Mouse (Mus musculus) midbrain, embryonic 14.5 days (tissue): ENCODE results near the gene Zbtb12. TPM values are rescaled to one million over a fixed set of nuclear protein-coding genes. Genes with fewer than 3 reads are reported as not detected.
"Not testable (repeated sequence)": the region's sequence is repeated elsewhere in the genome, so short reads cannot be mapped to it uniquely, and the experiment has no call there.

Source experiments
- ATAC-seq: fragments of 200-750 bp; cut with Nextera tagmentation; 2 replicates; pipeline ENCODE4 v1.8.0; 2017; ENCODE audit warnings: moderate number of reproducible peaks, moderate library complexity; ENCODE audit not compliant: low FRiP score, low TSS enrichment
- DNase-seq: peaks from one replicate; pipeline ENCODE4 v3.0.0-alpha.2; 2015
- H3K27ac ChIP-seq: fragments of 300-500 bp; sonication (generic); replicated peaks from 2 replicates; pipeline ENCODE4 v1.5.1; 2014; ENCODE audit warnings: mild to moderate bottlenecking, low read depth, low read length, moderate library complexity
- H3K27me3 ChIP-seq: fragments of 300-500 bp; sonication (generic); 2 replicates; pipeline ENCODE4 v1.6.1; 2014; ENCODE audit warnings: low read length, control low read depth, mixed read lengths; ENCODE audit not compliant: control insufficient read depth, insufficient read depth
- H3K36me3 ChIP-seq: fragments of 300-500 bp; sonication (generic); 2 replicates; pipeline ENCODE4 v1.6.1; 2014; ENCODE audit warnings: low read length, control low read depth; ENCODE audit not compliant: control insufficient read depth, insufficient read depth
- H3K4me1 ChIP-seq: fragments of 300-500 bp; sonication (generic); 2 replicates; pipeline ENCODE4 v1.6.1; 2014; ENCODE audit warnings: mild to moderate bottlenecking, antibody characterized with exemption, low read length, control low read depth; ENCODE audit not compliant: control insufficient read depth, insufficient read depth
- H3K4me2 ChIP-seq: fragments of 300-500 bp; sonication (generic); 2 replicates; pipeline ENCODE4 v1.6.1; 2014; ENCODE audit warnings: mild to moderate bottlenecking, low read length, moderate library complexity
- H3K4me3 ChIP-seq: fragments of 300-500 bp; sonication (generic); replicated peaks from 2 replicates; pipeline ENCODE4 v1.5.1; 2014; ENCODE audit warnings: low read depth, low read length
- H3K9ac ChIP-seq: fragments of 300-500 bp; sonication (generic); replicated peaks from 2 replicates; pipeline ENCODE4 v1.6.1; 2014; ENCODE audit warnings: mild to moderate bottlenecking, low read length, moderate library complexity
- H3K9me3 ChIP-seq: fragments of 300-500 bp; sonication (generic); 2 replicates; pipeline ENCODE4 v1.6.1; 2016; ENCODE audit warnings: low read length, control low read depth, mixed read lengths; ENCODE audit not compliant: control insufficient read depth
- WGBS: fragments of 180-500 bp; shearing (Covaris S2); extraction: QIAGEN DNeasy Blood & Tissue Kit; methylation state at CpG from one replicate; pipeline ENCODE4 v1.1.7; 2014; 5-methylcytosine and 5-hydroxymethylcytosine counted together
- polyA plus RNA-seq: library from polyadenylated mRNA; unstranded; fragments of >200 nt; fragmentation: Nextera tagmentation; extraction: Ambion mirVana; gene quantifications from 2 replicates; pipeline ENCODE4 v1.2.1, GENCODE M21; 2014

Zbtb12 gene
- polyA plus RNA-seq, 1 experiment from 2014 or later: 3.0 TPM

DNA sequence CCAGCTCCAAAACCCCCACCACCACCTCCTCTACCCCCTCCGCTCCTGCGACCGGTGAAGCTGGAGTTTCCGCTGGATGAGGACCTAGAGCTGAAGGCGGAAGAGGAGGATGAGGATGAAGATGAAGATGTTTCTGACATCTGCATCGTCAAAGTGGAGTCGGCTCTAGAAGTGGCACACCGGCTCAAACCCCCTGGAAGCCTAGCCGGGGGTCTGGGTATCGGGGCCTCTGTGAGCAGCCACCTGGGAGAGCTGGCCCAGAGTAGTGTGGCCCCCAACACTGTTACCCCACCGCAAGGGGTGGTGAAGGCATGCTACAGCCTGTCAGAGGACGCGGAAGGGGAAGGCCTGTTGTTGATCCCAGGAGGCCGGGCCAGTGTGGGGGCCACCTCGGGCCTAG, 16.4 kb downstream of the Zbtb12 start:
- no peak for ATAC-seq
- peaks cover 39% of the 10 kb centered on the region for H3K4me1 ChIP-seq
- peak overlapping the region; percentile 88 for H3K9ac ChIP-seq
- WGBS: 87% methylated on average over 15 of the region's 15 CpGs
- no peak for DNase-seq
- peak overlapping the region; percentile 68 for H3K4me3 ChIP-seq
- H3K27ac ChIP-seq: peak overlapping the region; percentile 93
- H3K27me3 ChIP-seq: no peaks in the 10 kb centered on the region
- H3K36me3 ChIP-seq: peaks cover 10% of the 10 kb centered on the region
- peak overlapping the region; percentile 97 for H3K4me2 ChIP-seq
- no peaks in the 10 kb centered on the region for H3K9me3 ChIP-seq

- peaks cover 39% of the 10 kb centered on the region for H3K4me1 ChIP-seq
- no peak overlapping the region for H3K27ac ChIP-seq
- peak overlapping the region; percentile 97 for H3K4me2 ChIP-seq
- H3K36me3 ChIP-seq: peaks cover 11% of the 10 kb centered on the region
- no peaks in the 10 kb centered on the region for H3K9me3 ChIP-seq
- ATAC-seq (no peak), DNase-seq (no peak)
- 84% methylated on average over 17 of the region's 17 CpGs for WGBS
- no peaks in the 10 kb centered on the region for H3K27me3 ChIP-seq
- no peak overlapping the region for H3K9ac ChIP-seq
- peak overlapping the region; percentile 68 for H3K4me3 ChIP-seq
These were observed 17.1 kb downstream of the Zbtb12 start for GRCm38 (mm10) chr17:34896366-34896765.

GRCm38 (mm10) chr17:34897373-34898159, 18.3 kb downstream of the Zbtb12 start:
- peak overlapping the region; percentile 97 for H3K4me2 ChIP-seq
- DNase-seq (peak; percentile 47), ATAC-seq (no peak)
- H3K4me3 ChIP-seq: peak overlapping the region; percentile 90
- peaks cover 19% of the 10 kb centered on the region for H3K36me3 ChIP-seq
- peaks cover 39% of the 10 kb centered on the region for H3K4me1 ChIP-seq
- peak overlapping the region; percentile 96 for H3K9ac ChIP-seq
- H3K27me3 ChIP-seq: no peaks in the 10 kb centered on the region
- peak overlapping the region; percentile 98 for H3K27ac ChIP-seq
- H3K9me3 ChIP-seq: no peaks in the 10 kb centered on the region
- WGBS: 16% methylated on average over 10 of the region's 10 CpGs

- under 1% methylated on average over 29 of the region's 44 CpGs for WGBS
These were observed 18.9 kb downstream of the Zbtb12 start, which contains the start of the genes C2 and Ehmt2 for GRCm38 (mm10) chr17:34898160-34898586. Gene C2, minus strand, starts transcription at chr17:34898265. Gene Ehmt2, plus strand, starts transcription at chr17:34898469.

GRCm38 (mm10) chr17:34898706-34899052, 19.4 kb downstream of the Zbtb12 start:
- Histone ChIP-seq H3K4me1 (peaks cover 34% of the 10 kb centered on the region), H3K9ac (peak overlapping the region; percentile 96), H3K4me3 (peak overlapping the region; percentile 90), H3K4me2 (peak overlapping the region; percentile 97), H3K9me3 (no peaks in the 10 kb centered on the region), H3K27me3 (no peaks in the 10 kb centered on the region), H3K27ac (peak overlapping the region; percentile 98), H3K36me3 (peaks cover 31% of the 10 kb centered on the region)
- DNase-seq (peak; percentile 81), ATAC-seq (peak; percentile 35)
- WGBS: 0% methylated on average over 14 of the region's 47 CpGs

More at GRCm38 (mm10) chr17:34898160-34898586, 18.9 kb downstream of the Zbtb12 start, which contains the start of the genes C2 and Ehmt2:
- ATAC-seq (peak; percentile 22; the same call in 1 of the 2 replicates), DNase-seq (peak; percentile 92)
- H3K36me3 ChIP-seq: peaks cover 26% of the 10 kb centered on the region
- H3K4me2 ChIP-seq: peak within 1 kb of the TSS; percentile 97
- H3K27me3 ChIP-seq: no peaks in the 10 kb centered on the region
- peak within 1 kb of the TSS; percentile 98 for H3K27ac ChIP-seq
- peak within 1 kb of the TSS; percentile 96 for H3K9ac ChIP-seq
- peak within 1 kb of the TSS; percentile 90 for H3K4me3 ChIP-seq
- H3K9me3 ChIP-seq: no peaks in the 10 kb centered on the region
- peaks cover 39% of the 10 kb centered on the region for H3K4me1 ChIP-seq

DNA sequence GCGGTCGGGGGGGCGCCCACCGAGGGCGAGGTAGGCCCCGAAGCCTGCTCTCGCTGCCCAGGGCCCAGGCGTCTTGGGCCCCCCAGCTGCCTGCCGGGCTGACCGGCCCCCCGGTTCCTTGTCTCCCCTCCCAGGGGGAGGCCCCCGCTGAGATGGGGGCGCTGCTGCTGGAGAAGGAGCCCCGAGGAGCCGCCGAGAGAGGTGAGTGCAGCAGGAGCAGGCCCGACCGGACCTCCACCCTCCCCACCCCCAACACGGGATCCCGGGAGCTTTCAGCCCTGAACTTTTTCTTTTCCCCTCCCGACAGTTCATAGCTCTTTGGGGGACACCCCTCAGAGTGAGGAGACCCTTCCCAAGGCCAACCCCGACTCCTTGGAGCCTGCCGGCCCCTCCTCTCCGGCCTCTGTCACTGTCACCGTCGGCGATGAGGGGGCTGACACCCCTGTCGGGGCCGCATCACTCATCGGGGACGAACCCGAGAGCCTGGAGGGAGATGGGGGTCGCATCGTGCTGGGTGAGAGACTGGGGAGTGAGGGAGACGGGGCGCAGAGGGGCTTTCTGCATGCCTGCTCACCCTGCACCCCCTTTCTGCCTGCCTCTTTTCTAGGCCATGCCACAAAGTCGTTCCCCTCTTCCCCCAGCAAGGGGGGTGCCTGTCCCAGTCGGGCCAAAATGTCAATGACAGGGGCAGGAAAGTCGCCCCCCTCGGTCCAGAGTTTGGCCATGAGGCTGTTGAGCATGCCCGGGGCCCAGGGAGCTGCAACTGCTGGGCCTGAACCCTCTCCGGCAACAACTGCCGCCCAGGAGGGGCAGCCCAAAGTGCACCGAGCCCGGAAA, 20.0 kb downstream of the Zbtb12 start:
- ATAC-seq (no peak), DNase-seq (peak; percentile 22)
- H3K4me3 ChIP-seq: peak overlapping the region; percentile 90
- H3K4me1 ChIP-seq: peaks cover 32% of the 10 kb centered on the region
- H3K36me3 ChIP-seq: peaks cover 36% of the 10 kb centered on the region
- H3K27ac ChIP-seq: peak overlapping the region; percentile 98
- H3K9ac ChIP-seq: peak overlapping the region; percentile 96
- H3K4me2 ChIP-seq: peak overlapping the region; percentile 97
- under 1% methylated on average over 44 of the region's 45 CpGs for WGBS
- no peaks in the 10 kb centered on the region for H3K27me3 ChIP-seq
- H3K9me3 ChIP-seq: no peaks in the 10 kb centered on the region

DNA sequence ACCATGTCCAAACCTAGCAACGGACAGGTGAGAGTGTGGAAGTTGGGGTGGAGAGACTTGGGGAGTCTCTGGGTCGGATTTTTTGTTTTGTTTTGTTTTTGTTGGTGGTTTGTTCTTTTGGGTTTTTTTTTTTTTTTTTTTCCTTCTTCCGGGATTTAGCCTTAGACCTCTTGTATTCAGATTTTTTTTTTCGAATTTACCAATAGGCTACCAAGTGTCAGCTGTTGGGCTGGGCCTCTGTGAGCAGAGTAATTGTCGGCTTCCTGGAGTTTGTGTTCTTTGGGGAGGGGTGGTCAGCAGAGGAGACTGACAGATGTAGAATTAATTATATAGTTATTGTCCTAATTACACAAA, 20.6 kb downstream of the Zbtb12 start:
- 3% methylated on average over 5 of the region's 5 CpGs for WGBS
- peaks cover 42% of the 10 kb centered on the region for H3K36me3 ChIP-seq
- H3K4me2 ChIP-seq: peak overlapping the region; percentile 97
- peaks cover 32% of the 10 kb centered on the region for H3K4me1 ChIP-seq
- peak overlapping the region; percentile 98; the same call in 1 of the 2 replicates for H3K27ac ChIP-seq
- ATAC-seq (no peak), DNase-seq (no peak)
- peak overlapping the region; percentile 90 for H3K4me3 ChIP-seq
- H3K27me3 ChIP-seq: no peaks in the 10 kb centered on the region
- H3K9ac ChIP-seq: peak overlapping the region; percentile 96
- H3K9me3 ChIP-seq: no peaks in the 10 kb centered on the region

DNA sequence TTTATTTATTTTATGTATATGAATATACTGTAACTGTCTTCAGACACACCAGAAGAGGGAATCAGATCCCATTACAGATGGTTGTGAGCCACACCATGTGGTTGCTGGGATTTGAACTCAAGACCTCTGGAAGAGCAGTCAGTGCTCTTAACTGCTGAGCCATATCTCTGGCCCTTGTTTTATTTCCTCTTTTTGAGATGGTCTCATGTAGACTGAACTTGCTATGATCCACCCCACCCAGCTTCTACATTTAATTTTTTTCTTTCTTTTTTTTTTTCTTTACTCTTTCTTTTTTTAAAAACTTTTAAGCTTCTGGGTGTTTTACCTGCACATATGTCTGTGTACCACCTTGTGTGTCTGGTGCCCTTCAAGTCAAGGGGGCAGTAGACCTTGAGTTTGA, 21.5 kb downstream of the Zbtb12 start:
- H3K4me1 ChIP-seq: peaks cover 25% of the 10 kb centered on the region
- H3K4me3 ChIP-seq, H3K4me2 ChIP-seq, H3K9me3 ChIP-seq, ATAC-seq, DNase-seq, H3K9ac ChIP-seq, H3K27me3 ChIP-seq, H3K27ac ChIP-seq: not testable (repeated sequence)
- H3K36me3 ChIP-seq: peaks cover 50% of the 10 kb centered on the region
